In the genomic region with DNA sequence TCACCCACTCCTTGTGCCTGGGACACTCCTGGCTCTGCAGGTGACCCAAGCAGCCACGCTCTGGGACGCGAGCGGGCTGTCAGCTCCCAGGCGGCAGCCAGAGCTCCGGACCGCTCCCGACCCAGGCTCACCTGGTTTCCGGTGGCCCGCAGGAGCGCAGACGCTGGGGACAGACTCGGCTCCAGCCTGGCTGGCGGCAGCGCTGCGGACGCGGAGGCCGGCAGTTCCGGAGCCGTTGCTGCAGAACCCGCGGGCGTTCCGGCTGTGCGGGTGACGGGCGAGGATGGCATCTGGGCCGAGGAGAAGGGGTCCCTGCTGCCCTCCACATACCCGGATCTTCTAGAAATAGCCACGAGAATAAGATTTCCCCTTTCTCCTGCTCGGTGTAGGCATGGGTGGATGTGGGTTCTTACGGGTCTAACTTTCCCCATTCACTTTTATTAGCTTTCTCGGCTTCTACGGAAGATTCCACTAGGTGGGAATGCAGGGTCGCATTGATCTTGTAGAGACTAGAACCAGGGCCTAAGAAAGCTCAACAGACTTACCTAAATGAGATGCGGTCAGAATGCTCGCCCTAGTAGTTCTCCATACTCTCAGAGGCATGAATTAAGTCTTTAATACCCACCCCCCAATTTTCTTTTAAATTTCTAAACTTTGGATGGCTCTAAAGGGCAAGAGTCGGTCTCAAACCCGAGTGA, we compare ENCODE assay signal across 8 mouse cellular contexts. TPM values are rescaled to one million over a fixed set of nuclear protein-coding genes. Genes with fewer than 3 reads are reported as not detected.
DNase-seq lines count a peak whose midpoint lies in the region; ATAC-seq and TF ChIP-seq lines count a peak whose summit lies in the region.

A gene (minus strand): TSS at position 648 of the 698 bp plus-strand sequence.

- TF ChIP-seq CTCF in liver, embryonic 14.5 days (IDR thresholded peaks at IDR 0.05; ENCODE audit: low read depth): no peak

- H3K9me3 ChIP-seq in embryonic facial prominence, embryonic 11.5 days (replicated peaks; ENCODE audit: control insufficient read depth, low read length): no peaks in the 10 kb centered on the region
- no peaks in the 10 kb centered on the region for H3K9me3 ChIP-seq in hindbrain, embryonic 16.5 days (ENCODE audit: control insufficient read depth, low read length)
- H3K9me3 ChIP-seq in liver, embryonic 14.5 days (ENCODE audit: control insufficient read depth, low read length): no peaks in the 10 kb centered on the region

- H3K4me3 ChIP-seq in embryonic facial prominence, embryonic 11.5 days (ENCODE audit: low read depth, low read length): peak within 1 kb of the TSS; percentile 98
- H3K4me3 ChIP-seq in hindbrain, embryonic 16.5 days (ENCODE audit: low read length): peak within 1 kb of the TSS; percentile 99
- peak within 1 kb of the TSS; percentile 81 to 100 for H3K4me3 ChIP-seq in liver, embryonic 14.5 days (ENCODE audit: insufficient read depth in 1 of 2, low read depth in 2 of 2, low read length in 2 of 2)

- ATAC-seq in embryonic facial prominence, embryonic 11.5 days (replicated peaks; ENCODE audit: insufficient number of reproducible peaks, low FRiP score, low TSS enrichment, low read depth): no peak
- ATAC-seq in hindbrain, embryonic 16.5 days: no peak
- no peak for ATAC-seq in liver, embryonic 14.5 days (ENCODE audit: insufficient read depth)

- H3K4me1 ChIP-seq in embryonic facial prominence, embryonic 11.5 days (ENCODE audit: control insufficient read depth, insufficient read depth, low read length): peaks cover 4% of the 10 kb centered on the region
- peaks cover 28% of the 10 kb centered on the region for H3K4me1 ChIP-seq in hindbrain, embryonic 16.5 days (ENCODE audit: control insufficient read depth, insufficient read depth, low read depth, low read length)
- peaks cover 16 to 20% of the 10 kb centered on the region in 2 experiments for H3K4me1 ChIP-seq in liver, embryonic 14.5 days (replicated peaks; ENCODE audit: control insufficient read depth in 2 of 2, insufficient read depth in 2 of 2, low read length in 1 of 2)

- no peak within 1 kb of the TSS for H3K27ac ChIP-seq in embryonic facial prominence, embryonic 11.5 days (replicated peaks; ENCODE audit: low read depth, low read length)
- H3K27ac ChIP-seq in hindbrain, embryonic 16.5 days (ENCODE audit: low read depth, low read length): peak within 1 kb of the TSS; percentile 97
- peak within 1 kb of the TSS; percentile 86 for H3K27ac ChIP-seq in liver, embryonic 14.5 days

- H3K36me3 ChIP-seq in embryonic facial prominence, embryonic 11.5 days (replicated peaks; ENCODE audit: control insufficient read depth, insufficient read depth, low read depth, low read length): no peaks in the 10 kb centered on the region
- no peaks in the 10 kb centered on the region for H3K36me3 ChIP-seq in hindbrain, embryonic 16.5 days (ENCODE audit: control insufficient read depth, insufficient read depth, low read length)
- 0 out of 2 replicates have a peak, but pooled peaks cover 6% of the 10 kb centered on the region for H3K36me3 ChIP-seq in liver, embryonic 14.5 days (replicated peaks; ENCODE audit: control insufficient read depth, insufficient read depth, low read depth)

- H3K9ac ChIP-seq in embryonic facial prominence, embryonic 11.5 days (replicated peaks; ENCODE audit: low read length): peak within 1 kb of the TSS; percentile 68
- peak within 1 kb of the TSS; percentile 72 for H3K9ac ChIP-seq in hindbrain, embryonic 16.5 days (ENCODE audit: low read depth, low read length)
- peak within 1 kb of the TSS; percentile 79 for H3K9ac ChIP-seq in liver, embryonic 14.5 days (replicated peaks)

- no peak for TF ChIP-seq EP300 in liver, embryonic 14.5 days (IDR thresholded peaks at IDR 0.05; ENCODE audit: low read depth)

- H3K4me2 ChIP-seq in embryonic facial prominence, embryonic 11.5 days (ENCODE audit: low read depth, low read length): peak within 1 kb of the TSS; percentile 86
- peak within 1 kb of the TSS; percentile 86 for H3K4me2 ChIP-seq in hindbrain, embryonic 16.5 days (ENCODE audit: low read length)
- peak within 1 kb of the TSS; percentile 76 for H3K4me2 ChIP-seq in liver, embryonic 14.5 days (ENCODE audit: low read depth)

- peaks cover 3% of the 10 kb centered on the region; the same call in 1 of the 2 replicates for H3K27me3 ChIP-seq in embryonic facial prominence, embryonic 11.5 days (ENCODE audit: control insufficient read depth, insufficient read depth, low read length)
- no peaks in the 10 kb centered on the region for H3K27me3 ChIP-seq in hindbrain, embryonic 16.5 days (replicated peaks; ENCODE audit: control insufficient read depth, insufficient read depth, low read length)
- no peaks in the 10 kb centered on the region for H3K27me3 ChIP-seq in liver, embryonic 14.5 days (ENCODE audit: control insufficient read depth, insufficient read depth, low read length)

- 9% methylated on average over 40 of the region's 40 CpGs for WGBS in embryonic facial prominence, embryonic 11.5 days
- 9% methylated on average over 40 of the region's 40 CpGs for WGBS in hindbrain, embryonic 16.5 days
- 8% methylated on average over 40 of the region's 40 CpGs for WGBS in liver, embryonic 14.5 days (ENCODE audit: insufficient replicate concordance)

- peak; percentile 37 to 46 for DNase-seq in layer of hippocampus, postnatal 10 days (ENCODE audit: low spot score in 2 of 2)
- DNase-seq in layer of hippocampus, adult 11-12 months (ENCODE audit: low spot score): no peak
- peak; percentile 56 for DNase-seq in ZHBTc4 (ENCODE audit: low read depth, low spot score)
- peak; percentile 34 for DNase-seq in embryonic facial prominence, embryonic 11.5 days (ENCODE audit: low spot score)
- DNase-seq in liver, embryonic 14.5 days (ENCODE audit: low read depth in 3 of 3, low spot score in 3 of 3): no peak
- peak; percentile 26 for DNase-seq in right cerebral cortex, postnatal 4 days
- DNase-seq in layer of hippocampus, adult 18-20 months (ENCODE audit: low spot score in 2 of 2): no peak

RNA-seq across cellular contexts. Expression of the gene that starts here (rescaled TPM):
- total RNA-seq in layer of hippocampus, postnatal 10 days (2021): 1 to 10 TPM; 7.4 to 9.0 TPM
- 0.36 and 0.55 TPM in 2 replicates for polyA plus RNA-seq in embryonic facial prominence, embryonic 11.5 days (2014; fragmentation: Nextera tagmentation; extraction: Ambion mirVana)
- 1.4 TPM in 2 replicates for polyA plus RNA-seq in hindbrain, embryonic 16.5 days (2015; fragmentation: Nextera tagmentation; extraction: Ambion mirVana)
- 0.26 and 0.35 TPM in 2 replicates for polyA plus RNA-seq in liver, embryonic 14.5 days (2012; rRNA removed)
- 0.11 and 0.21 TPM in 2 replicates for polyA plus RNA-seq in liver, embryonic 14.5 days (2014; fragmentation: Nextera tagmentation; extraction: Ambion mirVana)
- total RNA-seq in layer of hippocampus, adult 18-20 months (2021): 1 to 10 TPM; 5.4 to 6.4 TPM

Comparison
In these comparisons a context has a peak if more than half of its experiments do, and no peak if none do; other contexts are left out.
1. DNase-seq: peak in layer of hippocampus, postnatal 10 days (2 of 2), ZHBTc4 (single experiment) and right cerebral cortex, postnatal 4 days (single experiment); none in layer of hippocampus, adult 11-12 months (single experiment), liver, embryonic 14.5 days (0 of 3) and layer of hippocampus, adult 18-20 months (0 of 2).
2. Peak in DNase-seq, H3K4me3 ChIP-seq, H3K9ac ChIP-seq and H3K4me2 ChIP-seq in embryonic facial prominence, embryonic 11.5 days; RNA of the gene not detected or under 1 TPM.
3. Peak in every context shown above with its lines, with median percentiles within 50 percentile points of each other: H3K4me2 ChIP-seq, H3K4me3 ChIP-seq and H3K9ac ChIP-seq.